Mouse (Mus musculus): ENCODE results near the gene Riok2.

GRCm38 (mm10) chr17:17403038-17403437 is 28.9 kb downstream of the Riok2 start:
- TF ChIP-seq POLR2A (IDR thresholded peaks at IDR 0.05; ENCODE audit: control insufficient read depth, low read depth, low read length) (no peak), CTCF (IDR thresholded peaks at IDR 0.05; ENCODE audit: control insufficient read depth, insufficient read depth, insufficient replicate concordance, low read depth, low read length) (no peak)

Data from testis, adult 2 months (tissue).